Mouse (Mus musculus) liver, embryonic 14.5 days (tissue): ENCODE results near the gene Tpm1.

ENCODE experiments used
- CTCF ChIP-seq: IDR thresholded peaks from 2 replicates; pipeline ENCODE4 v1.5.1; 2016; ENCODE audit warnings: antibody characterized with exemption, low read depth, control low read depth
- EP300 ChIP-seq: IDR thresholded peaks from 2 replicates; pipeline ENCODE4 v1.6.1; 2016; ENCODE audit warnings: antibody characterized with exemption, low read depth

DNA sequence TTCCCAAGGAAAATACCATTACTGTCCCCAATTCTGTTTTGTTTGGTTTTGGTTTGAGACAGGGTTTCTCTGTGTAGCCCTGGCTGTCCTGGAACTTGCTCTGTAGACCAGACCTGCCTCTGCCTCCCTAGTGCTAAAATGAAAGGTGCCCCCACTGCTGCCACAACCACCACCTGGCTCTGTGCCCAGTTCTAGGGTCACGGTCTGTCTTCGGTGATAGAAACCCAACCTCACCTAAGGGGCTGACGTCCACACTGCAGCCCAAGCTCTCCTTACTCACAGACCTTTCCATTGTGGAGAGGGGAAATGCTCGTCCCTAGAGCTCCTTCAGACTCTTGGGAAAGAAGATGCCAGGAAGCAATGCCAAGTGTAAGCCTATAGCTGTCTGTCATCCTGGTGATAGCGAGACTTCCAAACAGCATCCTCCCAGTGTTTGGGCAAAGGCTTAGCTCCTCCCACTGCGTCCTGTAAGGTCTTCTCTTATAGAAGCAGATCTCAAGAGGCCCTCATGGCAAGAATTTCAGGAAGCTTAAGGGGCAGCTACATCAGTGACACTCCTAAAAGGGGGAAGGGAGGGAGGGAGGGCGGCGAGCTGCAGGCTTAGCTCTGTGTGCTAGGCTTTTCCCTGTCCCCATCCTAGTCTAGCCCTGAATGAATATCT is 57.3 kb downstream of the Tpm1 start:
- TF ChIP-seq CTCF (no peak), EP300 (no peak)
